Mouse (Mus musculus): ENCODE results near the gene Alk. TPM values are rescaled to one million over a fixed set of nuclear protein-coding genes. Genes with fewer than 3 reads are reported as not detected.

Alk gene
- total and polyA plus RNA-seq, 2 experiments = not detected

GRCm38 (mm10) chr17:72606251-72606650 lies 1.8 kb upstream of the Alk start:
- Histone ChIP-seq H3K79me2 (ENCODE audit: control insufficient read depth, insufficient read depth, low read length) (no peaks in the 10 kb centered on the region), H3K27ac (replicated peaks; ENCODE audit: insufficient read depth, low read depth, low read length) (no peak overlapping the region), H3K27me3 (ENCODE audit: control insufficient read depth, insufficient read depth, low read length) (peaks cover 15% of the 10 kb centered on the region)

GRCm38 (mm10) chr17:72603886-72604609 lies 379 bp downstream of the Alk start:
- Histone ChIP-seq H3K4me1 (ENCODE audit: control insufficient read depth, insufficient read depth, low read length) (no peaks in the 10 kb centered on the region), H3K36me3 (ENCODE audit: control insufficient read depth, insufficient read depth, low read length) (no peaks in the 10 kb centered on the region), H3K79me2 (ENCODE audit: control insufficient read depth, insufficient read depth, low read length) (no peaks in the 10 kb centered on the region), H3K27ac (replicated peaks; ENCODE audit: insufficient read depth, low read depth, low read length) (no peak overlapping the region), H3K9ac (ENCODE audit: low read depth, low read length) (no peak overlapping the region), H3K27me3 (ENCODE audit: control insufficient read depth, insufficient read depth, low read length) (peaks cover 18% of the 10 kb centered on the region), H3K4me3 (ENCODE audit: insufficient read depth, low read depth, low read length) (no peak overlapping the region)
- 7% methylated on average over 51 of the region's 51 CpGs for WGBS
- no peak for TF ChIP-seq CTCF (IDR thresholded peaks at IDR 0.05; ENCODE audit: low read depth, low read length)
- TF ChIP-seq POLR2A (IDR thresholded peaks at IDR 0.05; ENCODE audit: extremely low read depth, insufficient read depth, low read length) = no peak
- no peak for DNase-seq (ENCODE audit: extremely low read depth, low read depth, low spot score)

More at GRCm38 (mm10) chr17:72606251-72606650, 1.8 kb upstream of the Alk start:
- 11% methylated on average over 4 of the region's 4 CpGs for WGBS
- H3K36me3 ChIP-seq (ENCODE audit: control insufficient read depth, insufficient read depth, low read length) = no peaks in the 10 kb centered on the region
- no peak overlapping the region for H3K9ac ChIP-seq (ENCODE audit: low read depth, low read length)
- no peak overlapping the region for H3K4me3 ChIP-seq (ENCODE audit: insufficient read depth, low read depth, low read length)
- DNase-seq (ENCODE audit: extremely low read depth, low read depth, low spot score) = peak; percentile 57
- TF ChIP-seq POLR2A (IDR thresholded peaks at IDR 0.05; ENCODE audit: extremely low read depth, insufficient read depth, low read length) (no peak), CTCF (IDR thresholded peaks at IDR 0.05; ENCODE audit: low read depth, low read length) (peak; percentile 49; the same call in 1 of the 2 replicates)
- H3K4me1 ChIP-seq (ENCODE audit: control insufficient read depth, insufficient read depth, low read length) = no peaks in the 10 kb centered on the region

GRCm38 (mm10) chr17:72603118-72603885 lies 1.1 kb downstream of the Alk start:
- Histone ChIP-seq H3K27me3 (ENCODE audit: control insufficient read depth, insufficient read depth, low read length) (peaks cover 18% of the 10 kb centered on the region), H3K27ac (replicated peaks; ENCODE audit: insufficient read depth, low read depth, low read length) (no peak overlapping the region), H3K79me2 (ENCODE audit: control insufficient read depth, insufficient read depth, low read length) (no peaks in the 10 kb centered on the region), H3K4me1 (ENCODE audit: control insufficient read depth, insufficient read depth, low read length) (no peaks in the 10 kb centered on the region), H3K4me3 (ENCODE audit: insufficient read depth, low read depth, low read length) (no peak overlapping the region), H3K36me3 (ENCODE audit: control insufficient read depth, insufficient read depth, low read length) (no peaks in the 10 kb centered on the region), H3K9ac (ENCODE audit: low read depth, low read length) (no peak overlapping the region)
- TF ChIP-seq CTCF (IDR thresholded peaks at IDR 0.05; ENCODE audit: low read depth, low read length) = no peak
- no peak for TF ChIP-seq POLR2A (IDR thresholded peaks at IDR 0.05; ENCODE audit: extremely low read depth, insufficient read depth, low read length)
- DNase-seq (ENCODE audit: extremely low read depth, low read depth, low spot score) = peak; percentile 12
- WGBS = 4% methylated on average over 40 of the region's 40 CpGs

- no peak overlapping the region for H3K9ac ChIP-seq (ENCODE audit: low read depth, low read length)
- no peak for TF ChIP-seq POLR2A (IDR thresholded peaks at IDR 0.05; ENCODE audit: extremely low read depth, insufficient read depth, low read length)
- no peak for TF ChIP-seq CTCF (IDR thresholded peaks at IDR 0.05; ENCODE audit: low read depth, low read length)
- DNase-seq (ENCODE audit: extremely low read depth, low read depth, low spot score) = no peak
- peaks cover 18% of the 10 kb centered on the region for H3K27me3 ChIP-seq (ENCODE audit: control insufficient read depth, insufficient read depth, low read length)
- H3K4me1 ChIP-seq (ENCODE audit: control insufficient read depth, insufficient read depth, low read length) = no peaks in the 10 kb centered on the region
- WGBS = 87% methylated on average over 5 of the region's 5 CpGs
- no peak overlapping the region for H3K27ac ChIP-seq (replicated peaks; ENCODE audit: insufficient read depth, low read depth, low read length)
- H3K36me3 ChIP-seq (ENCODE audit: control insufficient read depth, insufficient read depth, low read length) = no peaks in the 10 kb centered on the region
- H3K79me2 ChIP-seq (ENCODE audit: control insufficient read depth, insufficient read depth, low read length) = no peaks in the 10 kb centered on the region
- no peak overlapping the region for H3K4me3 ChIP-seq (ENCODE audit: insufficient read depth, low read depth, low read length)
These were observed 3.6 kb downstream of the Alk start for GRCm38 (mm10) chr17:72600806-72601205.

- H3K4me1 ChIP-seq (ENCODE audit: control insufficient read depth, insufficient read depth, low read length) = no peaks in the 10 kb centered on the region
- no peaks in the 10 kb centered on the region for H3K27me3 ChIP-seq (ENCODE audit: control insufficient read depth, insufficient read depth, low read length)
- H3K79me2 ChIP-seq (ENCODE audit: control insufficient read depth, insufficient read depth, low read length) = no peaks in the 10 kb centered on the region
- no peak overlapping the region for H3K4me3 ChIP-seq (ENCODE audit: insufficient read depth, low read depth, low read length)
- H3K9ac ChIP-seq (ENCODE audit: low read depth, low read length) = no peak overlapping the region
- DNase-seq (ENCODE audit: extremely low read depth, low read depth, low spot score) = no peak
- WGBS = 77% methylated on average over 3 of the region's 3 CpGs
- TF ChIP-seq CTCF (IDR thresholded peaks at IDR 0.05; ENCODE audit: low read depth, low read length) (no peak), POLR2A (IDR thresholded peaks at IDR 0.05; ENCODE audit: extremely low read depth, insufficient read depth, low read length) (no peak)
- H3K27ac ChIP-seq (replicated peaks; ENCODE audit: insufficient read depth, low read depth, low read length) = no peak overlapping the region
- no peaks in the 10 kb centered on the region for H3K36me3 ChIP-seq (ENCODE audit: control insufficient read depth, insufficient read depth, low read length)
These were observed 16.8 kb downstream of the Alk start for GRCm38 (mm10) chr17:72587671-72588070.
